Comparison of ENCODE assay signal across 7 mouse cellular contexts in the genomic region with DNA sequence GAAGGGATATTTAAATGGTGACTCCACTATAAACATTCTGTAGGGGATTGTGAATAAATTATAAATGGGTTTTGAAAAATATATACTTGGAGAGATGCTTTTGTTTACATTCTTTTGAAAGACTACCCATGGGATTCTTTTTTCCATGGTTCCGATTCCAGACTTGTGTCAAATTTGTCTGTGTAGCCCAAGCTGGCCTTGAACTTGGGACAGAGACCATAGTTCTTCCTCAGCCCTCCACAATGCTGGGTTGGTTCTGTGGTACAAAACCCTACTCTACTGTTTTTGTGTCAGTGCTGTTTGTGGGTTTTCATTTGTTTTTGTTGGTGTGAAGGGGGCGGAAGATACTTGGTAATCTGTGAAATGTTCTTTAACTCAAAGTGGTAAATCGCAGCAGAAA. TPM values are rescaled to one million over a fixed set of nuclear protein-coding genes. Genes with fewer than 3 reads are reported as not detected.
A peak's percentile ranks its signal among the peaks of the same experiment; 100 is the strongest.
DNase-seq lines count a peak whose midpoint lies in the region; ATAC-seq and TF ChIP-seq lines count a peak whose summit lies in the region.

No protein-coding gene starts in this region.

- ATAC-seq in lung, postnatal 0 days = no peak
- no peak for ATAC-seq in limb, embryonic 12.5 days (ENCODE audit: insufficient number of reproducible peaks, insufficient read depth, low FRiP score, low TSS enrichment, low read depth)
- ATAC-seq in stomach, embryonic 15.5 days (ENCODE audit: insufficient read depth, low FRiP score, low read depth) = no peak

- peak overlapping the region; percentile 99 for H3K4me3 ChIP-seq in lung, postnatal 0 days (ENCODE audit: low read depth, low read length)
- H3K4me3 ChIP-seq in forebrain, embryonic 10.5 days = peak overlapping the region; percentile 98
- peak overlapping the region; percentile 89 for H3K4me3 ChIP-seq in limb, embryonic 12.5 days (replicated peaks)
- peak overlapping the region; percentile 80 for H3K4me3 ChIP-seq in stomach, embryonic 15.5 days (replicated peaks)

- peak overlapping the region; percentile 62 for H3K4me2 ChIP-seq in lung, postnatal 0 days (replicated peaks; ENCODE audit: low read depth, low read length)
- peak overlapping the region; percentile 70 for H3K4me2 ChIP-seq in limb, embryonic 12.5 days
- H3K4me2 ChIP-seq in stomach, embryonic 15.5 days = peak overlapping the region; percentile 62

- 40% methylated on average over 3 of the region's 3 CpGs for WGBS in lung, postnatal 0 days
- WGBS in forebrain, embryonic 10.5 days = 83% methylated on average over 3 of the region's 3 CpGs
- WGBS in limb, embryonic 12.5 days = 77% methylated on average over 3 of the region's 3 CpGs
- WGBS in stomach, embryonic 15.5 days = 39% methylated on average over 3 of the region's 3 CpGs

- peak; percentile 34; the same call in 1 of the 2 replicates for TF ChIP-seq EP300 in lung, postnatal 0 days (IDR thresholded peaks at IDR 0.05)

- H3K9me3 ChIP-seq in lung, postnatal 0 days (ENCODE audit: low read length) = no peaks in the 10 kb centered on the region
- no peaks in the 10 kb centered on the region for H3K9me3 ChIP-seq in forebrain, embryonic 10.5 days
- no peaks in the 10 kb centered on the region for H3K9me3 ChIP-seq in limb, embryonic 12.5 days
- H3K9me3 ChIP-seq in stomach, embryonic 15.5 days = no peaks in the 10 kb centered on the region

- DNase-seq in lung, postnatal 0 days (ENCODE audit: low spot score) = no peak
- DNase-seq in lung, postnatal 36 days = no peak
- DNase-seq in forebrain, embryonic 10.5 days (ENCODE audit: extremely low spot score, low spot score) = no peak
- DNase-seq in ovary, postnatal 36 days (ENCODE audit: low spot score) = no peak
- DNase-seq in cerebellum, postnatal 25 days = no peak

- H3K9ac ChIP-seq in lung, postnatal 0 days (replicated peaks; ENCODE audit: low read depth) = peak overlapping the region; percentile 99
- peak overlapping the region; percentile 96 for H3K9ac ChIP-seq in limb, embryonic 12.5 days (replicated peaks)
- H3K9ac ChIP-seq in stomach, embryonic 15.5 days = no peak overlapping the region

- no peaks in the 10 kb centered on the region for H3K27me3 ChIP-seq in lung, postnatal 0 days (replicated peaks; ENCODE audit: insufficient read depth, low read length)
- H3K27me3 ChIP-seq in forebrain, embryonic 10.5 days (ENCODE audit: poor library complexity, severe bottlenecking) = no peaks in the 10 kb centered on the region
- no peaks in the 10 kb centered on the region for H3K27me3 ChIP-seq in limb, embryonic 12.5 days
- no peaks in the 10 kb centered on the region for H3K27me3 ChIP-seq in stomach, embryonic 15.5 days (replicated peaks)

- no peak for TF ChIP-seq CTCF in lung, postnatal 0 days (IDR thresholded peaks at IDR 0.05)

- H3K36me3 ChIP-seq in lung, postnatal 0 days (ENCODE audit: insufficient read depth, low read length) = no peaks in the 10 kb centered on the region
- H3K36me3 ChIP-seq in forebrain, embryonic 10.5 days (replicated peaks) = no peaks in the 10 kb centered on the region
- no peaks in the 10 kb centered on the region for H3K36me3 ChIP-seq in limb, embryonic 12.5 days
- no peaks in the 10 kb centered on the region for H3K36me3 ChIP-seq in stomach, embryonic 15.5 days

- H3K4me1 ChIP-seq in lung, postnatal 0 days (ENCODE audit: insufficient read depth, low read depth, low read length) = no peaks in the 10 kb centered on the region; the same call in 1 of the 2 replicates
- peaks cover 26% of the 10 kb centered on the region for H3K4me1 ChIP-seq in forebrain, embryonic 10.5 days
- peaks cover 14% of the 10 kb centered on the region for H3K4me1 ChIP-seq in limb, embryonic 12.5 days (replicated peaks)
- peaks cover 3% of the 10 kb centered on the region; the same call in 1 of the 2 replicates for H3K4me1 ChIP-seq in stomach, embryonic 15.5 days

- peak overlapping the region; percentile 98 for H3K27ac ChIP-seq in lung, postnatal 0 days (ENCODE audit: low read length)
- 0 out of 2 replicates have a peak overlapping the region, but pooled peaks have one; percentile 99 for H3K27ac ChIP-seq in forebrain, embryonic 10.5 days
- no peak overlapping the region for H3K27ac ChIP-seq in limb, embryonic 12.5 days
- H3K27ac ChIP-seq in stomach, embryonic 15.5 days = peak overlapping the region; percentile 98

RNA-seq across cellular contexts. Expression of a gene that starts 2.3 kb away (rescaled TPM):
- polyA plus RNA-seq in lung, postnatal 0 days (2015; fragmentation: Nextera tagmentation; extraction: Ambion mirVana) = 52.0 and 56.3 TPM in 2 replicates
- 22.9 and 25.0 TPM in 2 replicates for polyA plus RNA-seq in forebrain, embryonic 10.5 days (2016; fragmentation: Nextera tagmentation; extraction: Ambion mirVana)
- 39.2 and 45.4 TPM in 2 replicates for polyA plus RNA-seq in limb, embryonic 12.5 days (2016; fragmentation: Nextera tagmentation; extraction: Ambion mirVana)
- polyA plus RNA-seq in stomach, embryonic 15.5 days (2015; fragmentation: Nextera tagmentation; extraction: Ambion mirVana) = 41.2 and 44.5 TPM in 2 replicates
